ENCODE assay signal across 26 mouse cellular contexts in the genomic region with DNA sequence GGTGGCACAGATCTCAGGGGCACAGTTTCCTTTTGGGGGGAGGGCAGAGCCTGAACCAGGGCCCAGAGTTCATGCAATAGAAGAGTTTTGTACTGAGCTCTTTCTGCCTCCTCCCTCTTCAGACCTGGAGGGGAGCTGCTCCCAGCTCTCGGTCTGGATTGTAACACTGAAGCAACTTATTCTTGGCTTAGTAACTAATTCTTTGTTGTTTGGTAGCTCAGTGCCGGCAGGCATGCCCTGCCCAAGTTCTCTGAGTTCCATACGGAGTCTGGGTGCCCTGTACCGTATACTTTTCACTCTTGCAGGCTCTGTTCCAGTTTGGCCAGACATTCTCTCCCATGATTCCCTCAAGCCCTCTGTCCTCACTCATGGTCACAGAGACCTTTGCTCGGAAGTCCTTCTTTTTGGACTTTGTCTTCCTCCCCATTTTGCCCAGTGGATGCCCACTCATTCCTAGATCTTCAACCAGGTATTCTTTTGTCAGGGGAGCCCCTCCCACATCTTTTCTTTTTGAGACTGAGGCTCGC. TPM values are rescaled to one million over a fixed set of nuclear protein-coding genes. Genes with fewer than 3 reads are reported as not detected.
A peak's percentile ranks its signal among the peaks of the same experiment; 100 is the strongest.
DNase-seq lines count a peak whose midpoint lies in the region; ATAC-seq and TF ChIP-seq lines count a peak whose summit lies in the region.
"Had no signal": no experiment of that assay in that cellular context is flagged by ENCODE, and none has a peak within 500 bp of the region (broad histone marks: within the 10 kb centered on the region; RNA-seq: fewer than 3 reads in every experiment).

No protein-coding gene starts in this region.

- ATAC-seq in hindbrain, embryonic 15.5 days (ENCODE audit: low FRiP score, low read depth): no peak
- ATAC-seq in hindbrain, embryonic 12.5 days (ENCODE audit: low FRiP score): no peak
- ATAC-seq in erythroblast, adult 5-6 weeks (replicated peaks; ENCODE audit: low FRiP score, poor library complexity, severe bottlenecking): no peak
- ATAC-seq: forebrain, embryonic 16.5 days had no signal

- no peak overlapping the region for H3K4me2 ChIP-seq in hindbrain, embryonic 15.5 days
- H3K4me2 ChIP-seq in hindbrain, embryonic 12.5 days (replicated peaks): no peak overlapping the region
- H3K4me2 ChIP-seq: liver, embryonic 13.5 days; lung, embryonic 15.5 days; midbrain, embryonic 12.5 days; neural tube, embryonic 12.5 days had no signal

- H3K9me3 ChIP-seq in hindbrain, embryonic 15.5 days: no peaks in the 10 kb centered on the region
- no peaks in the 10 kb centered on the region for H3K9me3 ChIP-seq in hindbrain, embryonic 12.5 days (replicated peaks)
- H3K9me3 ChIP-seq: liver, embryonic 13.5 days; lung, embryonic 15.5 days; midbrain, embryonic 12.5 days; neural tube, embryonic 12.5 days had no signal

- H3K9ac ChIP-seq in hindbrain, embryonic 15.5 days: no peak overlapping the region
- no peak overlapping the region for H3K9ac ChIP-seq in hindbrain, embryonic 12.5 days
- H3K9ac ChIP-seq: liver, embryonic 13.5 days; lung, embryonic 15.5 days; midbrain, embryonic 12.5 days; neural tube, embryonic 12.5 days had no signal

- no peak for TF ChIP-seq CTCF in testis, adult 2 months (IDR thresholded peaks at IDR 0.05; ENCODE audit: control insufficient read depth, insufficient read depth, insufficient replicate concordance, low read depth, low read length)

- DNase-seq in layer of hippocampus, adult 11-12 months (ENCODE audit: low spot score): peak; percentile 28
- no peak for DNase-seq in layer of hippocampus, postnatal 10 days (ENCODE audit: low spot score in 2 of 2)
- DNase-seq in testis, postnatal 10 days (ENCODE audit: low spot score): no peak
- DNase-seq in testis, postnatal 14 days (ENCODE audit: low spot score): peak; percentile 79
- DNase-seq: B cell, adult 2 months; heart, postnatal 36 days; liver, embryonic 13.5 days; thymus, postnatal 36 days had no signal

- 65% methylated on average over 6 of the region's 6 CpGs for WGBS in hindbrain, embryonic 15.5 days
- 86% methylated on average over 6 of the region's 6 CpGs for WGBS in hindbrain, embryonic 12.5 days

- H3K4me3 ChIP-seq in hindbrain, embryonic 15.5 days: no peak overlapping the region
- no peak overlapping the region for H3K4me3 ChIP-seq in hindbrain, embryonic 12.5 days
- H3K4me3 ChIP-seq in testis, adult 2 months (ENCODE audit: control insufficient read depth, low read depth, low read length): no peak overlapping the region
- H3K4me3 ChIP-seq: liver, embryonic 13.5 days; lung, embryonic 15.5 days; midbrain, embryonic 12.5 days; neural tube, embryonic 12.5 days had no signal

- no peak for TF ChIP-seq POLR2A in testis, adult 2 months (IDR thresholded peaks at IDR 0.05; ENCODE audit: control insufficient read depth, low read depth, low read length)

- no peaks in the 10 kb centered on the region for H3K36me3 ChIP-seq in hindbrain, embryonic 15.5 days
- no peaks in the 10 kb centered on the region for H3K36me3 ChIP-seq in hindbrain, embryonic 12.5 days
- no peaks in the 10 kb centered on the region for H3K36me3 ChIP-seq in testis, adult 2 months (ENCODE audit: control insufficient read depth, insufficient read depth, low read length)
- H3K36me3 ChIP-seq: liver, embryonic 13.5 days; lung, embryonic 15.5 days; midbrain, embryonic 12.5 days; neural tube, embryonic 12.5 days had no signal

- no peaks in the 10 kb centered on the region for H3K4me1 ChIP-seq in hindbrain, embryonic 15.5 days (replicated peaks)
- no peaks in the 10 kb centered on the region for H3K4me1 ChIP-seq in hindbrain, embryonic 12.5 days
- H3K4me1 ChIP-seq in testis, adult 2 months (ENCODE audit: control insufficient read depth, insufficient read depth, low read length): peaks cover 7% of the 10 kb centered on the region
- H3K4me1 ChIP-seq: midbrain, embryonic 12.5 days; neural tube, embryonic 12.5 days had no signal

- peak overlapping the region; percentile 34 for H3K27ac ChIP-seq in hindbrain, embryonic 15.5 days (replicated peaks)
- no peak overlapping the region for H3K27ac ChIP-seq in hindbrain, embryonic 12.5 days
- H3K27ac ChIP-seq in testis, adult 2 months (ENCODE audit: control insufficient read depth, insufficient read depth, low read depth, low read length): peak overlapping the region; percentile 51
- H3K27ac ChIP-seq: liver, embryonic 13.5 days; lung, embryonic 15.5 days; macrophage; midbrain, embryonic 12.5 days; neural tube, embryonic 12.5 days had no signal

- no peaks in the 10 kb centered on the region for H3K27me3 ChIP-seq in hindbrain, embryonic 15.5 days
- no peaks in the 10 kb centered on the region for H3K27me3 ChIP-seq in hindbrain, embryonic 12.5 days
- no peaks in the 10 kb centered on the region for H3K27me3 ChIP-seq in testis, adult 2 months (ENCODE audit: control insufficient read depth, insufficient read depth, low read length)
- H3K27me3 ChIP-seq: lung, embryonic 15.5 days; midbrain, embryonic 12.5 days; neural tube, embryonic 12.5 days had no signal

RNA-seq across cellular contexts. Expression of gene Slc13a2, which starts 9.6 kb away (rescaled TPM):
- not detected in 2 replicates for polyA plus RNA-seq in hindbrain, embryonic 15.5 days (2015; fragmentation: Nextera tagmentation; extraction: Ambion mirVana)
- not detected in 2 replicates for polyA plus RNA-seq in hindbrain, embryonic 12.5 days (2016; fragmentation: Nextera tagmentation; extraction: Ambion mirVana)
- not detected for total RNA-seq in layer of hippocampus, postnatal 10 days (2021)
- polyA plus RNA-seq in testis, adult 2 months (2012; rRNA removed): 2.8 and 3.1 TPM in 2 replicates
- total RNA-seq in erythroblast, adult 5-6 weeks (2015; ENCODE audit: low replicate concordance): 1.0 TPM in 1 of 2 replicates, not detected in the other
- not detected in 2 replicates for total RNA-seq in erythroblast, adult 5-6 weeks (2017; ENCODE audit: low replicate concordance)
- total RNA-seq: common myeloid progenitor, adult 5-6 weeks; gastrocnemius, adult 8-10 months; heart, adult 18-20 months; heart, postnatal 36 days; left cerebral cortex, adult 18-20 months; left cerebral cortex, postnatal 4 days; monocyte, adult 5-6 weeks had no signal
- polyA plus RNA-seq: embryonic facial prominence, embryonic 11.5 days; forebrain, embryonic 16.5 days; heart, embryonic 14.5 days; liver, embryonic 13.5 days; midbrain, embryonic 12.5 days; neural tube, embryonic 12.5 days had no signal

RNA-seq across cellular contexts. Expression of gene Foxn1, which starts 26.0 kb away (rescaled TPM):
- polyA plus RNA-seq in hindbrain, embryonic 15.5 days (2015; fragmentation: Nextera tagmentation; extraction: Ambion mirVana): not detected in 2 replicates
- not detected in 2 replicates for polyA plus RNA-seq in hindbrain, embryonic 12.5 days (2016; fragmentation: Nextera tagmentation; extraction: Ambion mirVana)
- total RNA-seq in layer of hippocampus, postnatal 10 days (2021): not detected
- not detected in 2 replicates for polyA plus RNA-seq in testis, adult 2 months (2012; rRNA removed)
- total RNA-seq in erythroblast, adult 5-6 weeks (2015; ENCODE audit: low replicate concordance): not detected in 2 replicates
- total RNA-seq in erythroblast, adult 5-6 weeks (2017; ENCODE audit: low replicate concordance): not detected in 2 replicates
- total RNA-seq: common myeloid progenitor, adult 5-6 weeks; gastrocnemius, adult 8-10 months; heart, adult 18-20 months; heart, postnatal 36 days; left cerebral cortex, adult 18-20 months; left cerebral cortex, postnatal 4 days; monocyte, adult 5-6 weeks had no signal
- polyA plus RNA-seq: forebrain, embryonic 16.5 days; heart, embryonic 14.5 days; large intestine, adult 2 months; liver, embryonic 13.5 days; macrophage; midbrain, embryonic 12.5 days; neural tube, embryonic 12.5 days had no signal

RNA-seq across cellular contexts. Expression of gene Slc46a1, which starts 53.1 kb away (rescaled TPM):
- polyA plus RNA-seq in hindbrain, embryonic 15.5 days (2015; fragmentation: Nextera tagmentation; extraction: Ambion mirVana): 26.0 and 28.4 TPM in 2 replicates
- polyA plus RNA-seq in hindbrain, embryonic 12.5 days (2016; fragmentation: Nextera tagmentation; extraction: Ambion mirVana): 17.5 and 17.9 TPM in 2 replicates
- total RNA-seq in layer of hippocampus, postnatal 10 days (2021): 10 to 100 TPM; 10.7 to 13.0 TPM
- polyA plus RNA-seq in testis, adult 2 months (2012; rRNA removed): 7.7 and 7.8 TPM in 2 replicates
- total RNA-seq in erythroblast, adult 5-6 weeks (2015; ENCODE audit: low replicate concordance): 1.3 TPM in 1 of 2 replicates, not detected in the other
- 0.84 TPM in 1 of 2 replicates, not detected in the other for total RNA-seq in erythroblast, adult 5-6 weeks (2017; ENCODE audit: low replicate concordance)

Comparison
In these comparisons a context has a peak if more than half of its experiments do, and no peak if none do; other contexts are left out.
1. DNase-seq: peak in layer of hippocampus, adult 11-12 months (single experiment) and testis, postnatal 14 days (single experiment); none in layer of hippocampus, postnatal 10 days (0 of 2) and testis, postnatal 10 days (single experiment).